Mouse (Mus musculus) limb, embryonic 15.5 days (tissue): ENCODE measurements at regions not wholly inside any gene's neighbourhood (a gene's known extent, or its start where the extent isn't known, plus 50 kb on each side); places are given as distances from the start of the nearest gene placed in this dataset.
A peak's percentile ranks its signal among the peaks of the same experiment; 100 is the strongest.

Source experiments
- ATAC-seq: fragments of 200-750 bp; cut with Nextera tagmentation; 2 replicates; pipeline ENCODE4 v1.8.0; 2017; ENCODE audit warnings: low read depth, moderate TSS enrichment; ENCODE audit not compliant: insufficient number of reproducible peaks, low FRiP score, low TSS enrichment
- H3K27ac ChIP-seq: fragments of 300-500 bp; sonication (generic); 2 replicates; pipeline ENCODE4 v1.5.1; 2015; ENCODE audit warnings: moderate library complexity, mild to moderate bottlenecking, inconsistent platforms
- H3K27me3 ChIP-seq: fragments of 300-500 bp; sonication (generic); 2 replicates; pipeline ENCODE4 v1.6.1; 2015; ENCODE audit warnings: inconsistent platforms
- H3K36me3 ChIP-seq: fragments of 300-500 bp; sonication (generic); 2 replicates; pipeline ENCODE4 v1.6.1; 2015; ENCODE audit warnings: inconsistent platforms
- H3K4me1 ChIP-seq: fragments of 300-500 bp; sonication (generic); 2 replicates; pipeline ENCODE4 v1.6.1; 2015; ENCODE audit warnings: inconsistent platforms
- H3K4me2 ChIP-seq: fragments of 300-500 bp; sonication (generic); 2 replicates; pipeline ENCODE4 v1.6.1; 2015; ENCODE audit warnings: mild to moderate bottlenecking, inconsistent platforms
- H3K4me3 ChIP-seq: fragments of 300-500 bp; sonication (generic); 2 replicates; pipeline ENCODE4 v1.5.1; 2015; ENCODE audit warnings: mild to moderate bottlenecking, inconsistent platforms
- H3K9ac ChIP-seq: fragments of 300-500 bp; sonication (generic); 2 replicates; pipeline ENCODE4 v1.6.1; 2015; ENCODE audit warnings: inconsistent platforms
- H3K9me3 ChIP-seq: fragments of 300-500 bp; sonication (generic); 2 replicates; pipeline ENCODE4 v1.6.1; 2016; ENCODE audit warnings: inconsistent platforms
- WGBS: fragments of 180-500 bp; shearing (Covaris S2); methylation state at CpG from one replicate; pipeline ENCODE4 v1.1.7; 2015; 5-methylcytosine and 5-hydroxymethylcytosine counted together

- H3K4me3 ChIP-seq, result no peak overlapping the region
- no peak overlapping the region for H3K4me2 ChIP-seq
- WGBS, result 79% methylated on average over 4 of the region's 4 CpGs
Observed at GRCm38 (mm10) chr1:61050346-61050745, 72.6 kb downstream of the Icos start.

GRCm38 (mm10) chr1:61053676-61054075, 75.9 kb downstream of the Icos start:
- Histone ChIP-seq H3K9me3 (no peaks in the 10 kb centered on the region), H3K27me3 (no peaks in the 10 kb centered on the region), H3K36me3 (no peaks in the 10 kb centered on the region), H3K4me1 (peaks cover 2% of the 10 kb centered on the region; the same call in 1 of the 2 replicates), H3K27ac (no peak overlapping the region), H3K4me2 (no peak overlapping the region), H3K9ac (no peak overlapping the region), H3K4me3 (no peak overlapping the region)
- ATAC-seq, result no peak
- WGBS, result 18% methylated on average over 1 of the region's 1 CpGs

More at GRCm38 (mm10) chr1:61050346-61050745, 72.6 kb downstream of the Icos start:
- no peak for ATAC-seq
- no peak overlapping the region for H3K27ac ChIP-seq
- H3K36me3 ChIP-seq, result no peaks in the 10 kb centered on the region
- no peak overlapping the region for H3K9ac ChIP-seq
- no peaks in the 10 kb centered on the region for H3K9me3 ChIP-seq
- H3K27me3 ChIP-seq, result no peaks in the 10 kb centered on the region
- H3K4me1 ChIP-seq, result peaks cover 2% of the 10 kb centered on the region; the same call in 1 of the 2 replicates

- no peaks in the 10 kb centered on the region for H3K27me3 ChIP-seq
- no peak overlapping the region for H3K4me2 ChIP-seq
- no peak overlapping the region for H3K9ac ChIP-seq
- H3K4me3 ChIP-seq, result no peak overlapping the region
- H3K27ac ChIP-seq, result no peak overlapping the region
- peaks cover 2% of the 10 kb centered on the region; the same call in 1 of the 2 replicates for H3K4me1 ChIP-seq
- H3K36me3 ChIP-seq, result no peaks in the 10 kb centered on the region
- ATAC-seq, result no peak
- 78% methylated on average over 6 of the region's 6 CpGs for WGBS
- no peaks in the 10 kb centered on the region for H3K9me3 ChIP-seq
Observed at GRCm38 (mm10) chr1:61054391-61054790, 76.7 kb downstream of the Icos start.

GRCm38 (mm10) chr1:61055176-61055575, 77.4 kb downstream of the Icos start:
- H3K4me1 ChIP-seq, result peaks cover 8% of the 10 kb centered on the region; the same call in 1 of the 2 replicates
- no peak for ATAC-seq
- no peak overlapping the region for H3K27ac ChIP-seq
- 0 out of 2 replicates have a peak overlapping the region, but pooled peaks have one; percentile 22 for H3K4me2 ChIP-seq
- WGBS, result 2% methylated on average over 8 of the region's 8 CpGs
- H3K9ac ChIP-seq, result no peak overlapping the region
- H3K27me3 ChIP-seq, result no peaks in the 10 kb centered on the region
- H3K4me3 ChIP-seq, result no peak overlapping the region
- no peaks in the 10 kb centered on the region for H3K36me3 ChIP-seq
- H3K9me3 ChIP-seq, result no peaks in the 10 kb centered on the region

- Histone ChIP-seq H3K36me3 (no peaks in the 10 kb centered on the region), H3K4me1 (peaks cover 9% of the 10 kb centered on the region; the same call in 1 of the 2 replicates), H3K27me3 (no peaks in the 10 kb centered on the region), H3K9ac (no peak overlapping the region), H3K4me3 (no peak overlapping the region), H3K27ac (no peak overlapping the region), H3K9me3 (no peaks in the 10 kb centered on the region), H3K4me2 (no peak overlapping the region)
- 28% methylated on average over 11 of the region's 11 CpGs for WGBS
- no peak for ATAC-seq
Observed at GRCm38 (mm10) chr1:61059910-61060536, 82.3 kb downstream of the Icos start.

- WGBS, result 34% methylated on average over 3 of the region's 3 CpGs
- ATAC-seq, result no peak
- H3K9ac ChIP-seq, result no peak overlapping the region
- H3K36me3 ChIP-seq, result no peaks in the 10 kb centered on the region
- no peaks in the 10 kb centered on the region for H3K9me3 ChIP-seq
- no peak overlapping the region for H3K4me3 ChIP-seq
- no peak overlapping the region for H3K4me2 ChIP-seq
- H3K27ac ChIP-seq, result 0 out of 2 replicates have a peak overlapping the region, but pooled peaks have one; percentile 24
- peaks cover 13% of the 10 kb centered on the region; the same call in 1 of the 2 replicates for H3K4me1 ChIP-seq
- H3K27me3 ChIP-seq, result no peaks in the 10 kb centered on the region
Observed at GRCm38 (mm10) chr1:61061892-61062460, 84.2 kb downstream of the Icos start.

GRCm38 (mm10) chr1:61068112-61068511, 90.4 kb downstream of the Icos start:
- ATAC-seq, result no peak
- WGBS, result 52% methylated on average over 6 of the region's 6 CpGs
- H3K9ac ChIP-seq, result no peak overlapping the region

GRCm38 (mm10) chr1:61074127-61074526, 96.4 kb downstream of the Icos start:
- H3K4me2 ChIP-seq, result no peak overlapping the region
- H3K36me3 ChIP-seq, result no peaks in the 10 kb centered on the region
- no peaks in the 10 kb centered on the region for H3K4me1 ChIP-seq
- no peak overlapping the region for H3K9ac ChIP-seq
- no peak overlapping the region for H3K27ac ChIP-seq
- 57% methylated on average over 2 of the region's 2 CpGs for WGBS
- H3K9me3 ChIP-seq, result no peaks in the 10 kb centered on the region
- ATAC-seq, result no peak
- H3K4me3 ChIP-seq, result no peak overlapping the region
- H3K27me3 ChIP-seq, result no peaks in the 10 kb centered on the region

More at GRCm38 (mm10) chr1:61068112-61068511, 90.4 kb downstream of the Icos start:
- Histone ChIP-seq H3K4me2 (no peak overlapping the region), H3K27me3 (no peaks in the 10 kb centered on the region), H3K36me3 (no peaks in the 10 kb centered on the region), H3K4me3 (no peak overlapping the region), H3K4me1 (peaks cover 4% of the 10 kb centered on the region; the same call in 1 of the 2 replicates), H3K9me3 (no peaks in the 10 kb centered on the region), H3K27ac (no peak overlapping the region)

GRCm38 (mm10) chr1:61075335-61075734, 97.6 kb downstream of the Icos start:
- Histone ChIP-seq H3K4me2 (no peak overlapping the region), H3K9ac (no peak overlapping the region), H3K27me3 (no peaks in the 10 kb centered on the region), H3K9me3 (no peaks in the 10 kb centered on the region), H3K4me3 (no peak overlapping the region), H3K4me1 (no peaks in the 10 kb centered on the region), H3K27ac (no peak overlapping the region), H3K36me3 (no peaks in the 10 kb centered on the region)
- no peak for ATAC-seq
- 85% methylated on average over 1 of the region's 1 CpGs for WGBS

GRCm38 (mm10) chr1:61084732-61085131, 107.0 kb downstream of the Icos start:
- Histone ChIP-seq H3K27me3 (no peaks in the 10 kb centered on the region), H3K9ac (no peak overlapping the region), H3K4me3 (no peak overlapping the region), H3K27ac (no peak overlapping the region), H3K4me1 (no peaks in the 10 kb centered on the region), H3K36me3 (no peaks in the 10 kb centered on the region), H3K9me3 (no peaks in the 10 kb centered on the region), H3K4me2 (no peak overlapping the region)
- no peak for ATAC-seq

GRCm38 (mm10) chr1:61086811-61087210, 109.1 kb downstream of the Icos start:
- Histone ChIP-seq H3K36me3 (no peaks in the 10 kb centered on the region), H3K27me3 (no peaks in the 10 kb centered on the region), H3K4me3 (no peak overlapping the region), H3K9me3 (no peaks in the 10 kb centered on the region), H3K4me1 (no peaks in the 10 kb centered on the region), H3K9ac (no peak overlapping the region), H3K4me2 (no peak overlapping the region), H3K27ac (no peak overlapping the region)
- no peak for ATAC-seq
- WGBS, result 72% methylated on average over 5 of the region's 5 CpGs

- H3K36me3 ChIP-seq, result no peaks in the 10 kb centered on the region
- 56% methylated on average over 1 of the region's 1 CpGs for WGBS
- ATAC-seq, result no peak
- H3K4me1 ChIP-seq, result no peaks in the 10 kb centered on the region
- no peaks in the 10 kb centered on the region for H3K9me3 ChIP-seq
- no peak overlapping the region for H3K9ac ChIP-seq
- H3K4me3 ChIP-seq, result no peak overlapping the region
- no peaks in the 10 kb centered on the region for H3K27me3 ChIP-seq
- H3K27ac ChIP-seq, result no peak overlapping the region
- no peak overlapping the region for H3K4me2 ChIP-seq
Observed at GRCm38 (mm10) chr1:61090801-61091200, 113.1 kb downstream of the Icos start.
